In genomic region chr9:50120820-50121599, GRCm38 (mm10) we compare ENCODE assay signal across 17 mouse cellular contexts.
DNase-seq lines count a peak whose midpoint lies in the region; ATAC-seq and TF ChIP-seq lines count a peak whose summit lies in the region.
"Had no signal": no experiment of that assay in that cellular context is flagged by ENCODE, and none has a peak within 500 bp of the region (broad histone marks: within the 10 kb centered on the region; RNA-seq: fewer than 3 reads in every experiment).

No protein-coding gene starts in this region.

- no peaks in the 10 kb centered on the region for H3K27me3 ChIP-seq in embryonic facial prominence, embryonic 14.5 days (replicated peaks; ENCODE audit: control insufficient read depth, insufficient read depth, low read length)
- no peaks in the 10 kb centered on the region for H3K27me3 ChIP-seq in embryonic facial prominence, embryonic 10.5 days (replicated peaks; ENCODE audit: low read depth, poor library complexity, severe bottlenecking)
- no peaks in the 10 kb centered on the region for H3K27me3 ChIP-seq in kidney, adult 2 months (replicated peaks; ENCODE audit: control insufficient read depth, insufficient read depth, low read length)
- H3K27me3 ChIP-seq in kidney, embryonic 14.5 days (ENCODE audit: control insufficient read depth, insufficient read depth, low read length) = no peaks in the 10 kb centered on the region
- H3K27me3 ChIP-seq: heart, embryonic 15.5 days; limb, embryonic 12.5 days; liver, embryonic 15.5 days had no signal

- no peak for TF ChIP-seq POLR2A in kidney, adult 2 months (IDR thresholded peaks at IDR 0.05; ENCODE audit: low read depth, low read length)

- H3K36me3 ChIP-seq in embryonic facial prominence, embryonic 14.5 days (ENCODE audit: control insufficient read depth, insufficient read depth, low read length) = no peaks in the 10 kb centered on the region
- no peaks in the 10 kb centered on the region for H3K36me3 ChIP-seq in embryonic facial prominence, embryonic 10.5 days (replicated peaks)
- H3K36me3 ChIP-seq in kidney, adult 2 months (ENCODE audit: control insufficient read depth, insufficient read depth, low read length) = no peaks in the 10 kb centered on the region
- H3K36me3 ChIP-seq in kidney, embryonic 14.5 days (ENCODE audit: control insufficient read depth, insufficient read depth, low read length) = no peaks in the 10 kb centered on the region
- H3K36me3 ChIP-seq: heart, embryonic 15.5 days; limb, embryonic 12.5 days; liver, embryonic 15.5 days had no signal

- DNase-seq in embryonic facial prominence, embryonic 14.5 days (ENCODE audit: low spot score) = peak; percentile 25
- DNase-seq in embryonic facial prominence, embryonic 10.5 days (ENCODE audit: low spot score) = no peak
- peak; percentile 28 for DNase-seq in kidney, adult 2 months
- DNase-seq in right cerebral cortex, postnatal 4 days = peak; percentile 71
- no peak for DNase-seq in right cerebral cortex, adult 18-20 months
- no peak for DNase-seq in thymus, postnatal 4 days
- no peak for DNase-seq in adrenal gland, adult 8-10 months
- DNase-seq: B cell, adult 2 months; cerebellum, adult 18-20 months; lung, postnatal 36 days had no signal

- H3K4me2 ChIP-seq in embryonic facial prominence, embryonic 14.5 days (ENCODE audit: low read depth, low read length) = no peak overlapping the region
- no peak overlapping the region for H3K4me2 ChIP-seq in kidney, embryonic 14.5 days (replicated peaks; ENCODE audit: low read depth, low read length)
- H3K4me2 ChIP-seq: heart, embryonic 15.5 days; hindbrain, embryonic 14.5 days; limb, embryonic 12.5 days; liver, embryonic 15.5 days; midbrain, embryonic 11.5 days had no signal

- H3K9me3 ChIP-seq in embryonic facial prominence, embryonic 14.5 days (ENCODE audit: control insufficient read depth, low read length) = no peaks in the 10 kb centered on the region
- H3K9me3 ChIP-seq in embryonic facial prominence, embryonic 10.5 days = no peaks in the 10 kb centered on the region
- no peaks in the 10 kb centered on the region for H3K9me3 ChIP-seq in kidney, embryonic 14.5 days (ENCODE audit: control insufficient read depth, low read length)
- H3K9me3 ChIP-seq: heart, embryonic 15.5 days; limb, embryonic 12.5 days; liver, embryonic 15.5 days had no signal

- ATAC-seq in embryonic facial prominence, embryonic 14.5 days (ENCODE audit: low read depth) = no peak
- ATAC-seq in kidney, embryonic 14.5 days (ENCODE audit: low FRiP score, low TSS enrichment) = no peak
- ATAC-seq: intestine, postnatal 0 days had no signal

- TF ChIP-seq CTCF in kidney, adult 2 months (conservative IDR thresholded peaks at IDR 0.05; ENCODE audit: insufficient read depth, insufficient read length, low read depth, low read length) = no peak

- H3K4me3 ChIP-seq in embryonic facial prominence, embryonic 14.5 days (ENCODE audit: low read depth, low read length) = no peak overlapping the region
- H3K4me3 ChIP-seq in embryonic facial prominence, embryonic 10.5 days = no peak overlapping the region
- H3K4me3 ChIP-seq in kidney, adult 2 months (ENCODE audit: insufficient read depth, low read depth, low read length) = no peak overlapping the region
- no peak overlapping the region for H3K4me3 ChIP-seq in kidney, embryonic 14.5 days (ENCODE audit: low read length)
- H3K4me3 ChIP-seq: heart, embryonic 15.5 days; limb, embryonic 12.5 days; liver, embryonic 15.5 days had no signal

- no peak overlapping the region for H3K27ac ChIP-seq in embryonic facial prominence, embryonic 14.5 days (replicated peaks; ENCODE audit: low read depth, low read length)
- no peak overlapping the region for H3K27ac ChIP-seq in embryonic facial prominence, embryonic 10.5 days (replicated peaks)
- H3K27ac ChIP-seq in kidney, adult 2 months (ENCODE audit: insufficient read depth, low read depth, low read length) = no peak overlapping the region
- no peak overlapping the region for H3K27ac ChIP-seq in kidney, embryonic 14.5 days (ENCODE audit: low read depth, low read length)
- H3K27ac ChIP-seq: heart, embryonic 15.5 days; hindbrain, embryonic 14.5 days; limb, embryonic 12.5 days; liver, embryonic 15.5 days had no signal

- H3K9ac ChIP-seq in embryonic facial prominence, embryonic 14.5 days (ENCODE audit: low read depth, low read length) = no peak overlapping the region
- no peak overlapping the region for H3K9ac ChIP-seq in kidney, embryonic 14.5 days (ENCODE audit: low read depth, low read length)
- H3K9ac ChIP-seq: heart, embryonic 15.5 days; hindbrain, embryonic 14.5 days; limb, embryonic 12.5 days; liver, embryonic 15.5 days had no signal

- 65% methylated on average over 9 of the region's 9 CpGs for WGBS in embryonic facial prominence, embryonic 14.5 days
- WGBS in embryonic facial prominence, embryonic 10.5 days = 87% methylated on average over 9 of the region's 9 CpGs
- WGBS in kidney, adult 2 months = 77% methylated on average over 9 of the region's 9 CpGs
- whole genome bisulfite sequencing in kidney, embryonic 14.5 days = 87% methylated on average over 9 of the region's 9 CpGs

- peaks cover 11% of the 10 kb centered on the region; the same call in 1 of the 2 replicates for H3K4me1 ChIP-seq in embryonic facial prominence, embryonic 14.5 days (ENCODE audit: control insufficient read depth, insufficient read depth, low read length)
- H3K4me1 ChIP-seq in embryonic facial prominence, embryonic 10.5 days = peaks cover 5% of the 10 kb centered on the region; the same call in 1 of the 2 replicates
- no peaks in the 10 kb centered on the region for H3K4me1 ChIP-seq in kidney, adult 2 months (ENCODE audit: control insufficient read depth, insufficient read depth, low read length)
- no peaks in the 10 kb centered on the region for H3K4me1 ChIP-seq in kidney, embryonic 14.5 days (ENCODE audit: control insufficient read depth, insufficient read depth, low read length)
- H3K4me1 ChIP-seq: heart, embryonic 15.5 days; liver, embryonic 15.5 days had no signal

Comparison
In these comparisons a context has a peak if more than half of its experiments do, and no peak if none do; other contexts are left out.
1. DNase-seq: peak in embryonic facial prominence, embryonic 14.5 days (single experiment), kidney, adult 2 months (single experiment) and right cerebral cortex, postnatal 4 days (single experiment); none in embryonic facial prominence, embryonic 10.5 days (single experiment), right cerebral cortex, adult 18-20 months (single experiment), thymus, postnatal 4 days (single experiment) and adrenal gland, adult 8-10 months (single experiment).